Mouse (Mus musculus): ENCODE measurements at regions not wholly inside any gene's neighbourhood (a gene's known extent, or its start where the extent isn't known, plus 50 kb on each side); places are given as distances from the start of the nearest gene placed in this dataset.

GRCm38 (mm10) chr9:6552731-6553130, 283.1 kb upstream of the Ddi1 start:
- no peak overlapping the region for H3K4me2 ChIP-seq (replicated peaks)
- no peaks in the 10 kb centered on the region for H3K36me3 ChIP-seq (replicated peaks; ENCODE audit: control insufficient read depth, insufficient read depth)
- no peak overlapping the region for H3K27ac ChIP-seq
- ATAC-seq (ENCODE audit: low FRiP score) (0 out of 2 replicates have a peak, but pooled peaks have one; percentile 34), DNase-seq (ENCODE audit: low spot score) (no peak)
- H3K4me1 ChIP-seq (replicated peaks; ENCODE audit: control insufficient read depth, insufficient read depth, low read length) = no peaks in the 10 kb centered on the region
- no peak overlapping the region for H3K9ac ChIP-seq
- no peaks in the 10 kb centered on the region for H3K27me3 ChIP-seq (ENCODE audit: control insufficient read depth, insufficient read depth, low read length)
- no peaks in the 10 kb centered on the region for H3K9me3 ChIP-seq (ENCODE audit: control insufficient read depth, low read length)
- no peak overlapping the region for H3K4me3 ChIP-seq (replicated peaks; ENCODE audit: low read length)
- WGBS = 77% methylated on average over 10 of the region's 10 CpGs

GRCm38 (mm10) chr9:6540178-6540700, 270.6 kb upstream of the Ddi1 start:
- H3K36me3 ChIP-seq (replicated peaks; ENCODE audit: control insufficient read depth, insufficient read depth) = no peaks in the 10 kb centered on the region
- H3K4me3 ChIP-seq (replicated peaks; ENCODE audit: low read length) = no peak overlapping the region
- H3K9ac ChIP-seq = no peak overlapping the region
- H3K27ac ChIP-seq = no peak overlapping the region
- H3K4me2 ChIP-seq (replicated peaks) = no peak overlapping the region
- no peaks in the 10 kb centered on the region for H3K27me3 ChIP-seq (ENCODE audit: control insufficient read depth, insufficient read depth, low read length)
- H3K9me3 ChIP-seq (ENCODE audit: control insufficient read depth, low read length) = no peaks in the 10 kb centered on the region
- ATAC-seq (ENCODE audit: low FRiP score) = no peak
- no peaks in the 10 kb centered on the region for H3K4me1 ChIP-seq (replicated peaks; ENCODE audit: control insufficient read depth, insufficient read depth, low read length)
- DNase-seq (ENCODE audit: low spot score) = no peak

- H3K4me3 ChIP-seq (replicated peaks; ENCODE audit: low read length) = no peak overlapping the region
- no peak for ATAC-seq (ENCODE audit: low FRiP score)
- DNase-seq (ENCODE audit: low spot score) = no peak
- no peak overlapping the region for H3K27ac ChIP-seq
- no peaks in the 10 kb centered on the region for H3K36me3 ChIP-seq (replicated peaks; ENCODE audit: control insufficient read depth, insufficient read depth)
- H3K4me1 ChIP-seq (replicated peaks; ENCODE audit: control insufficient read depth, insufficient read depth, low read length) = no peaks in the 10 kb centered on the region
- H3K9ac ChIP-seq = no peak overlapping the region
- H3K9me3 ChIP-seq (ENCODE audit: control insufficient read depth, low read length) = no peaks in the 10 kb centered on the region
- H3K4me2 ChIP-seq (replicated peaks) = no peak overlapping the region
- no peaks in the 10 kb centered on the region for H3K27me3 ChIP-seq (ENCODE audit: control insufficient read depth, insufficient read depth, low read length)
Observed at GRCm38 (mm10) chr9:6528836-6529235, 259.2 kb upstream of the Ddi1 start.

GRCm38 (mm10) chr9:6517194-6517593, 247.5 kb upstream of the Ddi1 start:
- H3K27ac ChIP-seq = no peak overlapping the region
- no peak overlapping the region for H3K4me3 ChIP-seq (replicated peaks; ENCODE audit: low read length)
- no peak for ATAC-seq (ENCODE audit: low FRiP score)
- no peaks in the 10 kb centered on the region for H3K9me3 ChIP-seq (ENCODE audit: control insufficient read depth, low read length)
- H3K9ac ChIP-seq = no peak overlapping the region
- 56% methylated on average over 2 of the region's 2 CpGs for WGBS
- no peaks in the 10 kb centered on the region for H3K4me1 ChIP-seq (replicated peaks; ENCODE audit: control insufficient read depth, insufficient read depth, low read length)
- DNase-seq (ENCODE audit: low spot score) = no peak
- H3K4me2 ChIP-seq (replicated peaks) = no peak overlapping the region
- H3K27me3 ChIP-seq (ENCODE audit: control insufficient read depth, insufficient read depth, low read length) = no peaks in the 10 kb centered on the region
- no peaks in the 10 kb centered on the region for H3K36me3 ChIP-seq (replicated peaks; ENCODE audit: control insufficient read depth, insufficient read depth)

- no peaks in the 10 kb centered on the region for H3K36me3 ChIP-seq (replicated peaks; ENCODE audit: control insufficient read depth, insufficient read depth)
- no peaks in the 10 kb centered on the region for H3K27me3 ChIP-seq (ENCODE audit: control insufficient read depth, insufficient read depth, low read length)
- no peak for DNase-seq (ENCODE audit: low spot score)
- H3K4me2 ChIP-seq (replicated peaks) = no peak overlapping the region
- no peaks in the 10 kb centered on the region for H3K4me1 ChIP-seq (replicated peaks; ENCODE audit: control insufficient read depth, insufficient read depth, low read length)
- no peak for ATAC-seq (ENCODE audit: low FRiP score)
- no peak overlapping the region for H3K4me3 ChIP-seq (replicated peaks; ENCODE audit: low read length)
- no peak overlapping the region for H3K9ac ChIP-seq
- H3K9me3 ChIP-seq (ENCODE audit: control insufficient read depth, low read length) = no peaks in the 10 kb centered on the region
- H3K27ac ChIP-seq = no peak overlapping the region
Observed at GRCm38 (mm10) chr9:6497786-6498185, 228.1 kb upstream of the Ddi1 start.

GRCm38 (mm10) chr9:6480401-6480800, 210.8 kb upstream of the Ddi1 start:
- H3K4me3 ChIP-seq (replicated peaks; ENCODE audit: low read length) = no peak overlapping the region
- no peak for DNase-seq (ENCODE audit: low spot score)

GRCm38 (mm10) chr9:6454542-6454941, 184.9 kb upstream of the Ddi1 start:
- Histone ChIP-seq H3K9ac (no peak overlapping the region), H3K4me1 (replicated peaks; ENCODE audit: control insufficient read depth, insufficient read depth, low read length) (no peaks in the 10 kb centered on the region), H3K4me3 (replicated peaks; ENCODE audit: low read length) (no peak overlapping the region), H3K27ac (no peak overlapping the region), H3K9me3 (ENCODE audit: control insufficient read depth, low read length) (no peaks in the 10 kb centered on the region), H3K27me3 (ENCODE audit: control insufficient read depth, insufficient read depth, low read length) (no peaks in the 10 kb centered on the region), H3K36me3 (replicated peaks; ENCODE audit: control insufficient read depth, insufficient read depth) (no peaks in the 10 kb centered on the region), H3K4me2 (replicated peaks) (no peak overlapping the region)
- ATAC-seq (ENCODE audit: low FRiP score) = no peak
- DNase-seq (ENCODE audit: low spot score) = no peak

More at GRCm38 (mm10) chr9:6480401-6480800, 210.8 kb upstream of the Ddi1 start:
- 82% methylated on average over 1 of the region's 1 CpGs for WGBS
- H3K36me3 ChIP-seq (replicated peaks; ENCODE audit: control insufficient read depth, insufficient read depth) = no peaks in the 10 kb centered on the region
- no peaks in the 10 kb centered on the region for H3K9me3 ChIP-seq (ENCODE audit: control insufficient read depth, low read length)
- no peak overlapping the region for H3K9ac ChIP-seq
- H3K27me3 ChIP-seq (ENCODE audit: control insufficient read depth, insufficient read depth, low read length) = no peaks in the 10 kb centered on the region
- ATAC-seq (ENCODE audit: low FRiP score) = no peak
- H3K4me1 ChIP-seq (replicated peaks; ENCODE audit: control insufficient read depth, insufficient read depth, low read length) = no peaks in the 10 kb centered on the region
- no peak overlapping the region for H3K4me2 ChIP-seq (replicated peaks)
- no peak overlapping the region for H3K27ac ChIP-seq

- no peak overlapping the region for H3K4me3 ChIP-seq (replicated peaks; ENCODE audit: low read length)
- H3K36me3 ChIP-seq (replicated peaks; ENCODE audit: control insufficient read depth, insufficient read depth) = no peaks in the 10 kb centered on the region
- no peaks in the 10 kb centered on the region for H3K9me3 ChIP-seq (ENCODE audit: control insufficient read depth, low read length)
- no peak for ATAC-seq (ENCODE audit: low FRiP score)
- 74% methylated on average over 3 of the region's 3 CpGs for WGBS
- no peaks in the 10 kb centered on the region for H3K4me1 ChIP-seq (replicated peaks; ENCODE audit: control insufficient read depth, insufficient read depth, low read length)
- no peak overlapping the region for H3K9ac ChIP-seq
- no peak overlapping the region for H3K27ac ChIP-seq
- no peak overlapping the region for H3K4me2 ChIP-seq (replicated peaks)
- no peak for DNase-seq (ENCODE audit: low spot score)
- H3K27me3 ChIP-seq (ENCODE audit: control insufficient read depth, insufficient read depth, low read length) = no peaks in the 10 kb centered on the region
Observed at GRCm38 (mm10) chr9:6435236-6435635, 165.6 kb upstream of the Ddi1 start.

- DNase-seq (ENCODE audit: low spot score) (no peak), ATAC-seq (ENCODE audit: low FRiP score) (no peak)
- Histone ChIP-seq H3K27ac (no peak overlapping the region), H3K27me3 (ENCODE audit: control insufficient read depth, insufficient read depth, low read length) (no peaks in the 10 kb centered on the region), H3K4me3 (replicated peaks; ENCODE audit: low read length) (no peak overlapping the region), H3K36me3 (replicated peaks; ENCODE audit: control insufficient read depth, insufficient read depth) (no peaks in the 10 kb centered on the region), H3K9ac (no peak overlapping the region), H3K4me2 (replicated peaks) (no peak overlapping the region), H3K4me1 (replicated peaks; ENCODE audit: control insufficient read depth, insufficient read depth, low read length) (no peaks in the 10 kb centered on the region), H3K9me3 (ENCODE audit: control insufficient read depth, low read length) (no peaks in the 10 kb centered on the region)
Observed at GRCm38 (mm10) chr9:6433813-6434456, 164.3 kb upstream of the Ddi1 start.

GRCm38 (mm10) chr9:6430859-6431258, 161.2 kb upstream of the Ddi1 start:
- no peak for ATAC-seq (ENCODE audit: low FRiP score)
- Histone ChIP-seq H3K9ac (no peak overlapping the region), H3K27ac (no peak overlapping the region), H3K9me3 (ENCODE audit: control insufficient read depth, low read length) (no peaks in the 10 kb centered on the region), H3K36me3 (replicated peaks; ENCODE audit: control insufficient read depth, insufficient read depth) (no peaks in the 10 kb centered on the region), H3K4me3 (replicated peaks; ENCODE audit: low read length) (no peak overlapping the region), H3K27me3 (ENCODE audit: control insufficient read depth, insufficient read depth, low read length) (no peaks in the 10 kb centered on the region), H3K4me2 (replicated peaks) (no peak overlapping the region), H3K4me1 (replicated peaks; ENCODE audit: control insufficient read depth, insufficient read depth, low read length) (no peaks in the 10 kb centered on the region)
- DNase-seq (ENCODE audit: low spot score) = no peak
- 35% methylated on average over 3 of the region's 3 CpGs for WGBS
